Mouse (Mus musculus) monocyte, adult 2 months (primary cell): ENCODE data around the gene Brip1.

Source experiments
- DNase-seq, 2 experiments: peaks; one replicate each; pipeline ENCODE4 v3.0.0; 2022; ENCODE audit warnings: low spot score in 2 of 2, low read depth in 1 of 2

The Brip1 gene

GRCm38 (mm10) chr11:86028034-86028433, 173.0 kb downstream of the Brip1 start:
- DNase-seq = no peak

- no peak for DNase-seq
Measured at GRCm38 (mm10) chr11:86026556-86027194, 174.3 kb downstream of the Brip1 start.

DNA sequence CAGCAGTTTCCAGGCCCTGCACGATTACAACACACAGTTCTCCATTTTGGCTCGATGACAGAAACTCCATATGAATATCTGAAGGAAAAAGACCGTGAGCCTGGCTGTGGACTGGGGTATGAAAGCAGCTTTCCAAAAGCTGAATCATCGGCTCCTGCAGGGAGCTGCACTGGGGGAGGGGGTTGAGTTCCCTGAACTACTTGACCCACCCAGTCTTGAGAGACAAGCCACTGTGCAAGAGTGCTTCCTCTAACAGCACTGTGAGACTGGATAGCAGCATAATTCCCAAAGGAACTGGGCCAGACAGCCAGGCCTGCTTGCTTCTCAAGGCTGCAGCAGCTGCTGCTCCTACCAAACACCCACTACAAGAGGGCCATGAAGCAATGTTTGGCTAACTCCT, 178.6 kb downstream of the Brip1 start:
- DNase-seq = no peak

GRCm38 (mm10) chr11:86020033-86020432, 181.0 kb downstream of the Brip1 start:
- DNase-seq = no peak

DNA sequence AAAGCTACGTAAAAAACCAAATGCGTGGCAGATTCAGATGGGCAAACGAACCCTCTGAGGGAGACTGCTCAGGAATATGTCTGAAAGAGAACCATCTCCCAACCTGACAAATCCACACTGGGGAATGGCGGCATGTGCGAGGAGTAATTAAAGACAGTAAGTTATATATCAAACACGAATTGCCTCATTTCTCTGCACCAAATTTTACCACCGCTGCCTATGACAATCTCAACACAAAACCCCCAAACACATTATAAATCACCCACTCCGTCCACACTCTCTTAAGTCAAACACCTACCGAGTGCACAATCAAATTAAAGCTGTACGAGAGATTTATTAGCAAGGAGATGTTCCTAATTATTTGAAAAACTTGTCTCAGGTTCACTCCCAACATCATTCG, 184.8 kb downstream of the Brip1 start:
- DNase-seq = no peak

DNA sequence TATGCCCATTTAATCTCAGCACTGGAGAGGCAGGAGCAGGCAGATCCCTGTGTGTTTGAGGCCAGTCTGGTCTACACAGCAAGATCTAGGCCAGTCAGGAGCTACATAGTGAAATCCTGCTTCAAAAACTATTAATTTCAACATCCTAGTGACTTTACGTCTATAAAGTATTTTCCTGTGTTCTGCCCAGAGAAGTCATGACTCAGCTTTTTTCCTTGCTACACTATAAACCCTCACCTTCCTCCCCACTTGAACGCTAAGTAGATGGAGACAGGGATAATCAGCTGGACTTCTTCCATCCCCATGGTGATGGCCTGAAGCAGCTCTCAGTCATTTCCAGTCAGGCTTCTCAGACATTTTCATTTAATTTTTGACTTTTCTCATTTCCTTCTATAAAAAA, 187.9 kb downstream of the Brip1 start:
- no peak for DNase-seq

GRCm38 (mm10) chr11:86010458-86010857, 190.5 kb downstream of the Brip1 start:
- no peak for DNase-seq

- no peak for DNase-seq
Measured at GRCm38 (mm10) chr11:86008211-86008905, 192.6 kb downstream of the Brip1 start.
